Mouse (Mus musculus): ENCODE measurements around the gene Dlx1. TPM values are rescaled to one million over a fixed set of nuclear protein-coding genes. Genes with fewer than 3 reads are reported as not detected.

Dlx1 gene
- polyA plus RNA-seq, 1 experiment from 2014 or later = 0.46 TPM

DNA sequence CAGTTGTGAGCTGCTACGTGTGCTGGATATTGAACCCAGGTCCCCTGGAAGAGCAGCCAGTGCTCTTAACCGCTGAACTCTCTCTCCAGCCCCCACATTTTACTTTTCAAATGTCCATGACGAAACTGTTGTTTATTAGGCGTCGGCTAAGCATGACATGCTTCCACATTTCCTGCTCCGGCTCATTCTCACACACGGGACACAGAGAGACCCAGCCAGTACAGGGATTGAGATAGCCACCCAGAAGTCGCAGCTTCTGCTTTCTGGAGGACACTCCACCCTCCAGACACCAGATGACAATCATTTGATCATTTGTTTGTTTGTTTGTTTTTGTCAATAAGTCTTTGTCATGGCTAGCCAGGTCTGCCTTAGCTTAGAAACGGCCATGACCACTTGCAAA, 23.1 kb upstream of the Dlx1 start:
- H3K27ac ChIP-seq = no peak overlapping the region
- H3K27me3 ChIP-seq = no peaks in the 10 kb centered on the region
- H3K9me3 ChIP-seq = no peaks in the 10 kb centered on the region
- no peak for ATAC-seq (ENCODE audit: borderline replicate concordance, extremely low read depth, low FRiP score, low TSS enrichment)
- H3K9ac ChIP-seq = no peak overlapping the region
- no peak overlapping the region for H3K4me2 ChIP-seq
- H3K4me1 ChIP-seq = no peaks in the 10 kb centered on the region
- no peak overlapping the region for H3K4me3 ChIP-seq
- H3K36me3 ChIP-seq = no peaks in the 10 kb centered on the region
- WGBS = 40% methylated on average over 9 of the region's 9 CpGs

DNA sequence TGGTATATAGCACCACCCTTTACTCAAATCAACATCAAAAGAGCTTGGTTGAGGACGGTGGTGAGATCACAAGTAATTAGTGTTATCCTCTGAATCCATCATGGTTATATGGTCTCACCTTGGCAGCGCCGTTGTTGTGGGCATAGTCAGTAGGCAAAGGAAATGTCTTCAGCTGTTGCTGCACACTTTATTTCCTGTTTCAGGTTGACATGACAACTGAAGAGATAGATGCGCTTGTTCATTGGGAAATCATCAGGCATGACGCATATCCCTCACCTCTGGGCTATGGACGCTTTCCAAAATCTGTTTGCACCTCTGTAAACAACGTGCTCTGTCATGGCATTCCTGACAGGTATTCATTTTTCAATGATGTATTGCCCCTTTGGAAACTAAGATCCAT, 16.7 kb upstream of the Dlx1 start:
- H3K9me3 ChIP-seq = no peaks in the 10 kb centered on the region
- WGBS = 84% methylated on average over 7 of the region's 7 CpGs
- no peak for ATAC-seq (ENCODE audit: borderline replicate concordance, extremely low read depth, low FRiP score, low TSS enrichment)

DNA sequence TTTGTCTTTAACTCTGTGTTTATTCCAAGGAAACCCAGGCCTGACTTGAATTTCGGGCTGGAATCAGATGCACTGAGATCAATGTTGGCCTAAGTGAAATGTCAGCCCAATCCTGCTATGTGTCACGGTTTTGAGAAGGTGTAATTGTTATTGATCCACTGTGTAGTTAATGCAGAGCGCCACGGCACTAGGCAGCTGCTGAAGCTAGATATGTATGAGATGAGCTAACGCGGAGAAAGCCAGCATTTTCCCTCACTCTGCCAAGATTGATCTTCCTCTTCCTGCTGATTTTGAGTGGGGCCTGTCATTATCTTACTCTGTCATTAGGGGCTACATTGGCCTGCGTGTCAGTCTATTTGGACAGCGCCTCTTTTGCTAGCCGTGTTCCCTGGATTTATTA, 15.6 kb upstream of the Dlx1 start:
- no peaks in the 10 kb centered on the region for H3K36me3 ChIP-seq
- H3K27ac ChIP-seq = no peak overlapping the region
- no peak overlapping the region for H3K4me2 ChIP-seq
- ATAC-seq (ENCODE audit: borderline replicate concordance, extremely low read depth, low FRiP score, low TSS enrichment) = no peak
- no peaks in the 10 kb centered on the region for H3K9me3 ChIP-seq
- 74% methylated on average over 9 of the region's 9 CpGs for WGBS
- H3K27me3 ChIP-seq = no peaks in the 10 kb centered on the region
- H3K4me1 ChIP-seq = no peaks in the 10 kb centered on the region
- no peak overlapping the region for H3K9ac ChIP-seq
- no peak overlapping the region for H3K4me3 ChIP-seq

More for the DNA sequence above, 16.7 kb upstream of the Dlx1 start:
- Histone ChIP-seq H3K27ac (no peak overlapping the region), H3K4me3 (no peak overlapping the region), H3K4me1 (no peaks in the 10 kb centered on the region), H3K27me3 (no peaks in the 10 kb centered on the region), H3K9ac (no peak overlapping the region), H3K4me2 (no peak overlapping the region), H3K36me3 (no peaks in the 10 kb centered on the region)

DNA sequence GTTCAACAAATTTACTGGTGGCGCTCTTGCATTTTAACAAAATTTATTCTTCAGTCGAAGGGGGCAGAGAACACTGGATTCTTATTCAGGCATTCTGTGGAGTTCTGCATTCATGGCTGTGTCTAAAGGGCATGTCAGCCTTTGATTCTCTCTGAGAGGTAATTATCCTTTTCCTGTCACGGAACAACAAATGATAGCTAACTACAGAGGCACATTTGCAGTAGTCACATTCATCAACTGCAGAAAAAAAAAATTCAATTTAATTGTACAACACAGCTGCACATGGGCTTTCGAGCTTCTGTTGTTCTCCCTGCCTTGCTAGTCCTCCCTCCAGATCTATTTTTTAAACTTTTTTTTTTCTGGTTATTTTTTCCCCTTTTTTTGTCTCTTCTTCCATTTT, 10.9 kb upstream of the Dlx1 start:
- no peaks in the 10 kb centered on the region for H3K4me1 ChIP-seq
- no peak overlapping the region for H3K4me2 ChIP-seq
- H3K27ac ChIP-seq = no peak overlapping the region
- no peak for ATAC-seq (ENCODE audit: borderline replicate concordance, extremely low read depth, low FRiP score, low TSS enrichment)
- 72% methylated on average over 4 of the region's 4 CpGs for WGBS
- no peaks in the 10 kb centered on the region for H3K36me3 ChIP-seq
- no peak overlapping the region for H3K4me3 ChIP-seq
- peaks cover 11% of the 10 kb centered on the region for H3K27me3 ChIP-seq
- H3K9me3 ChIP-seq = no peaks in the 10 kb centered on the region
- H3K9ac ChIP-seq = no peak overlapping the region

DNA sequence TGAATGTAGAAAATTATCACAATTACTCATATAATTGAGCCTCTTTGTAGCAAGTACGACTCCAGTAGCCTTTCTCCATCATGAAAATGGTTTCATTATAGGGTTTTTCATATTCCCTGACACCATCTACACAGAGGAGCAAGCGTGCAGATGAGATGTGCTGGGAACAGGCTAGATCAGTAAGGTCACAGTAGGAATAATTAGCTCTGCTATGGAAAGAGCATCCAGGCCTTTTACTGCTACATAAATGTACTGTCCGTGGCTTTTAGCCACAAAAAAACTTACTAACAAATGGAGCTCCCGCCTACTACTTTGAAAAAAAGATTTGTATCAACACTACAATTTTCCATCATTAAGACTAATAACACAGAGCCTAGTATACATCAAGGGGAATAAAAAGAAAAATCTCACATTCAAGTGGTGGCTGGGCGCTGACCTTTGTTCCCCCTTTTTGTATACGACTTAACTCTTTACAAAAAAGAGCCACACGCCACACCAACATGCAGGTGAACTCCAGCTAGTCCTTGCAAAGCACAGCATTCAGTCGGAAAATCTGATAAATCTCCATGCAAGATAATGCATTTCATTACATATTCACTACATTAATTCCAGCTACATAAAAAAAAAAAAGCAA, 10.3 kb upstream of the Dlx1 start:
- no peak overlapping the region for H3K4me3 ChIP-seq
- 83% methylated on average over 8 of the region's 8 CpGs for WGBS
- no peak for ATAC-seq (ENCODE audit: borderline replicate concordance, extremely low read depth, low FRiP score, low TSS enrichment)
- no peaks in the 10 kb centered on the region for H3K36me3 ChIP-seq
- no peak overlapping the region for H3K9ac ChIP-seq
- no peak overlapping the region for H3K27ac ChIP-seq
- H3K4me1 ChIP-seq = no peaks in the 10 kb centered on the region
- H3K27me3 ChIP-seq = peaks cover 17% of the 10 kb centered on the region
- no peak overlapping the region for H3K4me2 ChIP-seq
- no peaks in the 10 kb centered on the region for H3K9me3 ChIP-seq

DNA sequence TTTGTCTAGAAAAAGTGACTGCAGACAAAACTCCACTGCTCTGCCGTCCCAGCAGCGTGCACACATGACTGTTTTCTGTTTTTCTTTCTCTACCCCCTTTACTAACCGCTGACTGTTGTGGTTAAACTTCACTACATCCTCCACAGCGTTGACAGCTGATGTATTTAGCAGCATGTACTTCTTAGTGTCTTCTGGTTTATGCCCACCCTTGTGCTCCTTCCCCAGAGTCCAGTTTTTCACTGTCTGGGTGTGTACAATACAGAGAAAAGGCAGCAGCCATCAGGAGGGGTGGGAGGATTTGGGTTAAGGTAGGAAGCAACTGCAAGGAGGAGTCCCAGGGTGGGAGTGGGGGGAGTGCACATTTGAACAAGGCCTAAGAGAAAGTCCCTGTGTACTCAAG, 5.0 kb upstream of the Dlx1 start:
- ATAC-seq (ENCODE audit: borderline replicate concordance, extremely low read depth, low FRiP score, low TSS enrichment) = no peak
- H3K27me3 ChIP-seq = peaks cover 69% of the 10 kb centered on the region
- no peak overlapping the region for H3K4me3 ChIP-seq
- no peaks in the 10 kb centered on the region for H3K9me3 ChIP-seq
- H3K9ac ChIP-seq = no peak overlapping the region
- H3K36me3 ChIP-seq = no peaks in the 10 kb centered on the region
- no peak overlapping the region for H3K27ac ChIP-seq
- H3K4me1 ChIP-seq = no peaks in the 10 kb centered on the region
- no peak overlapping the region for H3K4me2 ChIP-seq
- WGBS = 32% methylated on average over 4 of the region's 4 CpGs

DNA sequence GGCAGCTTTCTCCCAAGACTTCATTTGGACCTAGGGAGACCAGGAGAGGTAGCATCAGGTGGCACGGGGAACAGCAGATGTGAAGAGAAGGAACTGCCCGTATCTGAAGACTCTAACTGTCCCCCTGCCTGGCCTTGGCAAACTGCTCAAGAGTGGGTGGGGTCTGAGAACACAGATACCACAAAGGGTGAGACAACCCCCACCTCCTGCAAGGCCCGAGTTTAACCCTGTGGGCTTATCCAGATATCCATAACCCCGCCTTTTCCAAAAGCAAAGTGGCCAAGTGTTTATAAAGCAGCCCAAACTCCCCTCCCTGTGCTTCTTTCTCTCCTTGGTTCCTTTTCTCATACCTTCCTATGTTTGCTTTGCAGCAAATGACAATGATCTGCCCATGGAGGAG, 4.5 kb upstream of the Dlx1 start:
- no peak for ATAC-seq (ENCODE audit: borderline replicate concordance, extremely low read depth, low FRiP score, low TSS enrichment)
- peaks cover 1% of the 10 kb centered on the region; the same call in 1 of the 2 replicates for H3K4me1 ChIP-seq
- no peak overlapping the region for H3K4me2 ChIP-seq
- H3K27ac ChIP-seq = no peak overlapping the region
- no peak overlapping the region for H3K9ac ChIP-seq
- WGBS = 33% methylated on average over 4 of the region's 4 CpGs
- H3K4me3 ChIP-seq = no peak overlapping the region
- no peaks in the 10 kb centered on the region for H3K9me3 ChIP-seq
- peaks cover 75% of the 10 kb centered on the region for H3K27me3 ChIP-seq
- no peaks in the 10 kb centered on the region for H3K36me3 ChIP-seq

DNA sequence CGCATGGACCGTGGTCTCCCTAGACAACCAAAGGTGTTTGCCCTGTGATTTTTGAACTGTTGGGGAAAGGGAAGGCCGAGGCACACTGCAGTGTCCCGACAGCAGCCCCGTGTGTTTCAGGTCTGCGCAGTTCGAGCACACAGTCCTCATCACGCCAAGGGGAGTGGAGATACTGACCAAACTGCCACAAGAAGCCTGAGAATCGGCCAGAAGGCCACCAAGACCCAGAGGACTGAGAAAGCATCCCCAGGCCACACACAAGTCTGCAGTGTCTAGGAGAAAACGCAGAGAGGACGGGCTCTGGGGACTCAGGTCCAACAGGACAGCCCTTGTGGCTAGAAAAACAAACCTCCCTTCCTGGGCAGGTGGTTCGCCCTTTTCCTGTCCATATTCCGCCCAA, 3.1 kb upstream of the Dlx1 start:
- Histone ChIP-seq H3K4me3 (no peak overlapping the region), H3K9me3 (no peaks in the 10 kb centered on the region), H3K36me3 (no peaks in the 10 kb centered on the region), H3K4me2 (no peak overlapping the region), H3K4me1 (peaks cover 14% of the 10 kb centered on the region), H3K27me3 (peaks cover 88% of the 10 kb centered on the region), H3K9ac (no peak overlapping the region), H3K27ac (no peak overlapping the region)
- 20% methylated on average over 13 of the region's 13 CpGs for WGBS
- no peak for ATAC-seq (ENCODE audit: borderline replicate concordance, extremely low read depth, low FRiP score, low TSS enrichment)

DNA sequence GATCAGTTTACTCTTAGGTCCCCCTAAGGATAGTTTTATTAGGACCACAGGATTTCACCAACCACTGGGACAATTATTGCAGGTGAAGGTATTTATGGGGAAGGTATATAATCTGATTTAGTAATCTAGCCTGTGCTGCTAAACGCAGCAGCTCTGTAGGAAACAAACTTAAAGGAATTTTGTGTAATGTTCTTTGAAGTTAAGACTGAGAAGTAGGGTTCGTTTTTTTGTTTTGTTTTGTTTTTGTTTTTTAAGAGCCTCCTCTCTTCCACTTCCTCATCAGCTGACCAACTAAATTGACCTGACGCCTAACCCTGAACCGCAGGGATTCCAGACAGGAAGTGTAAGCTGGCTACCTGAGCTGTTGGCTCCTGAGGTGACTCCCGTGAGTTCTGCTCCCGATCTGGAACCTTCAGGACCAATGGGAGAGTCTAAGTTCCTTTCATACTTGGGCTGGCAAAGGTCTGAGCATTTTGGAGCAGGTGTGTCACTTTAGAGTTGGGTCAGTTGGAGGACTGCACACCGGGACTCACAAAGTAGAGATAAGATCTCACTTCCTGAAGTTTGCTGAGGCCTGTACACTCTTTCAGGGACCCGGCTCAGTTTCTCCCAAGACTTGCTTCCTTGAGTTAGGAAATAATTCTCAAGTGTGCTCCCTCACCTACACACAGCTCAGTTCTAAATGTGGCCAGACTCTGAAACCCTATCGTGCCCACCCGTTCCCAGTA, 1.2 kb upstream of the Dlx1 start:
- Histone ChIP-seq H3K27ac (no peak overlapping the region), H3K9ac (no peak overlapping the region), H3K4me3 (no peak overlapping the region), H3K4me1 (peaks cover 18% of the 10 kb centered on the region), H3K4me2 (no peak overlapping the region), H3K27me3 (peaks cover 97% of the 10 kb centered on the region), H3K36me3 (no peaks in the 10 kb centered on the region), H3K9me3 (no peaks in the 10 kb centered on the region)
- ATAC-seq (ENCODE audit: borderline replicate concordance, extremely low read depth, low FRiP score, low TSS enrichment) = no peak
- WGBS = 4% methylated on average over 10 of the region's 10 CpGs

DNA sequence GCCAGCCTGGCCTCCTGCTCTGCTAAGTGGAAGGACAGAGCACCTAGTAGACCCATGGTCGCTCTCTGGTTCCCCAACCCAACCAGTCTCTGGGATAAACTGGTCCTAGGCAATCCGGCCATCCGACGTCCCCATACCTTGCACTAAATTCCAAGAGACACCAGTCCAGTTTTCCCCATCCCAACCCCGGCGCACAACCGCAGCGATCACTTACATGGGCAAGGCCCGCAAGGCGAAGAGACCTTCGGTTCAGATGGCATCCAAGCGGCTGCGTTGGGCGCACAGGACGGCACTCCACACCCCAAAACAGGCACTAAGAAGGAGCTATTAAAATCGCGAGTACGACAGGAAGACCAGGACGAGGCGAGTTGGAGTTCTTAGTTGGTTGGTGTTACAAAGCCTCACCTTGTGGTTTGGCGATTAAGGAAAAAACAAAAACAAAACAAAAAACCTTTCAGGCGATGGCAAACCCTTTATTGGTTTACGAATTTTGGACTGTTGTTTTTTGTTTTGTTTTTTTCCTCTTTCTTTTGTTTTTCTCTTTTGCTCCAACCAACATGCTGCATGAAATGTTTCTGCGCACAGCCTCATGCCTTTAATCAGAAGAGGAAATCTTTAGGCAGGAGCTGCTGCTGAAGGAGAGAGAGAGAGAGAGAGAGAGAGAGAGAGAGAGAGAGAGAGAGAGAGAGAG, 445 bp upstream of the Dlx1 start:
- no peak for ATAC-seq (ENCODE audit: borderline replicate concordance, extremely low read depth, low FRiP score, low TSS enrichment)
- Histone ChIP-seq H3K4me2 (no peak overlapping the region), H3K9ac (no peak overlapping the region), H3K36me3 (no peaks in the 10 kb centered on the region), H3K4me3 (no peak overlapping the region), H3K27me3 (peaks cover 99% of the 10 kb centered on the region), H3K27ac (no peak overlapping the region), H3K4me1 (peaks cover 21% of the 10 kb centered on the region), H3K9me3 (no peaks in the 10 kb centered on the region)
- WGBS = 2% methylated on average over 24 of the region's 24 CpGs

DNA sequence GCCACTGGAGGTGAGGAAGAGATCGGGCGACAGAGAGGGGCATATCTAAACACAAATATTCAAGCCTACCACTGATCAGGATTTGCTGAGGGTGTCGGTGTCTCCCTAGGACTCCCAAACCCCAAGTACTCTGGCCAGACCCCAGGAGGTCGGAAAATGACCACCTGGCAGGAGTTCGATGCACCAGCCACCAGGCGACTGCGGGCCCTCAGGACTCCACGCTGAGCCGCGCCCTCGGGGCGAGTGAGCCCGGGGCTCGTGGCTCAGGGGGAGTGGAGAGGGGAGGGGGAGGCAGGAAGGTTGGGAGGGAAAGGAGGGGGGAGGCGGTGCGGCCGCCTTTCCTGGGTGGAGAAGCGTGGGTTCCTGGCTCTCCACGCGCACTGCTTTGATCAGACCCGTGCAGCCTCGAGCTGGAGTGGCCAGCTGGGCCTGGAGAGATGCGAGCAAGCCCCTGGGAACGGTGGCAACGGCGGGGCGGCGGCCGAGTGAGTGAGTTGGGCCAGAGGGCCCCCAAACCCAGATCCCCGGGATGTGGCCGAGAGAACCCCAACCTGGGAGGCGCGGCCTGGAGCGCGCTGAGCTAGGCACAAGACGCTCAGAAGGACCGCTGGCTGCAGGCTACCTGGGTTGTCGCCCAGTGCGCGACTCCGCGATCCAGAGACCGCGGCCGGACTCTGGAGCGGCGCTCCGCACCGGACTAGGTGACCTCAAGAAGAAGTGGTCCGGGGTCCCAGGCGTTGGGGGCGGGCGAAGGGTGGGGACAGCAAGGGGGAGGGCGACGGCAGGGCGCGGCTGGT, 999 bp downstream of the Dlx1 start:
- no peak overlapping the region for H3K9ac ChIP-seq
- ATAC-seq (ENCODE audit: borderline replicate concordance, extremely low read depth, low FRiP score, low TSS enrichment) = peak; percentile 44; the same call in 1 of the 2 replicates

More for the DNA sequence above, 999 bp downstream of the Dlx1 start:
- H3K4me2 ChIP-seq = peak overlapping the region; percentile 91
- WGBS = under 1% methylated on average over 53 of the region's 57 CpGs
- no peak overlapping the region for H3K27ac ChIP-seq
- no peaks in the 10 kb centered on the region for H3K36me3 ChIP-seq
- peaks cover 99% of the 10 kb centered on the region for H3K27me3 ChIP-seq
- H3K4me1 ChIP-seq = peaks cover 24% of the 10 kb centered on the region
- peak overlapping the region; percentile 47 for H3K4me3 ChIP-seq
- no peaks in the 10 kb centered on the region for H3K9me3 ChIP-seq

All from lung, embryonic 15.5 days (tissue).